Mouse (Mus musculus): ENCODE measurements around the gene Adrb1. TPM values are rescaled to one million over a fixed set of nuclear protein-coding genes. Genes with fewer than 3 reads are reported as not detected.
"Not testable (repeated sequence)": the region's sequence is repeated elsewhere in the genome, so short reads cannot be mapped to it uniquely, and the experiment has no call there.

Gene Adrb1
- polyA plus RNA-seq, 1 experiment, result not detected

DNA sequence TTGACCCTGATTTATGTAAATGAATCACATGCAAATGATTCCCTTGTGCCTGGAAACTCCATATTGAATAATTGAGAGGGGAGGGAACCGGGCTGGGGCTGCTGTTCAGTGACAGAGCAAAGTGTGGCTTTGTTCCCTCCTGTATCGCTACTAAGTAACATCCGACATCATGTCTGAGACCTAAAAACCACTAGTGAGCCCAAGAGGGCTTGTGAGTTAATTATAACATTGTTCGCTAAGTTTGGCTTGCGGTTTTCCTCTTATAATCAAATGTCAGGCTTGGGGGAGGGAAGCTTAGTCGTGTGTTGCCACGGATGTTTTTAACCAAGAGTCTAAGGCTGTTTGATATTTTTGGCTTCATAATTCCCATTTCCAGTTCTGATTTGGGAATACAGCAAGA lies 50.2 kb downstream of the Adrb1 start:
- Histone ChIP-seq H3K4me3 (ENCODE audit: insufficient read depth, low read depth, low read length) (no peak overlapping the region), H3K4me1 (ENCODE audit: control insufficient read depth, insufficient read depth, low read length) (0 out of 2 replicates have a peak, but pooled peaks cover 6% of the 10 kb centered on the region), H3K27ac (ENCODE audit: insufficient read depth, low read depth, low read length) (no peak overlapping the region)
- TF ChIP-seq CTCF (IDR thresholded peaks at IDR 0.05; ENCODE audit: insufficient read depth, low read depth, low read length), result no peak
- TF ChIP-seq POLR2A (IDR thresholded peaks at IDR 0.05; ENCODE audit: insufficient read depth, low read depth, low read length), result no peak
- WGBS, result 45% methylated on average over 7 of the region's 7 CpGs

DNA sequence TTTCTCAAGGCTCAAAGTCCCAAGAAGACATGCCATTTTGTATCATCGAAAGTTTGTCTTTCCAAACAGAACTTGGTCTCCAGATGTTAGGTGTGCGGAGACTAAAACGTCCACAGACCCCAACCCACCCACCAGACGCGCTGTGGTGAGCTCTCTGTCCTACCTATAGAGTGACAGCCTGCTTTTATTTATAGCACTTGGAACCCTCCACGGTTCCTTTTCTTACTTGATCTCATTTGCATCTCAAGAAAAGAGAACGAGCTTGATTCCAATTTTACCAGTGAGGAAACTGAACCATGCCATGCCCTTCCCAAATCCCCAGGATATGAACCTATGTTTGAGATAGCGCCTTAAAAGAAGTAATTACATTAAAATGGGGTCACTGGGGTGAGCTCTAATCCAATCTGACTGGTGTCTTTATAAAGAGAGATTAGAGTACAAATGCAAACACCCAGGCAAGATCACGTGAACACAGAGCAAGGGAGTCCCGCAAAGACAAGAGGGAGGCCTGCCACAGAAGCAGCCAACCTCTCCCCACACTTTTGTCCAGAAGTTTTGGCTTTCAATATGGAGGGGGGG lies 51.5 kb downstream of the Adrb1 start:
- 72% methylated on average over 10 of the region's 10 CpGs for WGBS
- Histone ChIP-seq H3K4me3 (ENCODE audit: insufficient read depth, low read depth, low read length) (no peak overlapping the region), H3K27ac (ENCODE audit: insufficient read depth, low read depth, low read length) (no peak overlapping the region), H3K4me1 (ENCODE audit: control insufficient read depth, insufficient read depth, low read length) (0 out of 2 replicates have a peak, but pooled peaks cover 6% of the 10 kb centered on the region)
- TF ChIP-seq POLR2A (IDR thresholded peaks at IDR 0.05; ENCODE audit: insufficient read depth, low read depth, low read length), result no peak
- TF ChIP-seq CTCF (IDR thresholded peaks at IDR 0.05; ENCODE audit: insufficient read depth, low read depth, low read length), result no peak

DNA sequence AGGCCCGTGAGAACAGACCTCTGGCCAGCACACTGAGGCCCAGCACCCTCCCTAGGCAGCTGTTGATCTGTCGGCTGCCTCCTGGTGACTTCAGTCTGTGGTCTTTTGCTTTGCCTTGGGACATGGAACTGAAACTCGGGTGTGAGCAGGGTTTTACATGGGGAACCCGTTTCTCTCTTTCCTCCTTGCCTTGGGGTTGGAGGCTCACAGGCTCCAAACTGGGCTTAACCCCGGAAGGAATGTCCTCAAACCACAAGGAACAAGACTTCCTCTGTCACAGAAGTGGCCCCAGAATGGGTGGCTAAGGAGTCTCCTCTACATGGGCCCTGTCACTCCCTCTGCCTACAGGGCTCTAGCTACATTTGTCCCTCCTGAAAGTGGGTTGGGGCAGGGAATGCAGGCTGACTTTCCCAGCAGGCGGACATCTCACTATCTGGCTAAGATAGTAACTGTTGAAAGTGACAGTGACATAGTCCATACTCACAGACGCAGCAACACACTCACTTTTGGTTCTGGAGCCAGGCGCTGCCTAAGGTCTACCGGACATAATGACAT lies 52.5 kb downstream of the Adrb1 start:
- H3K4me3 ChIP-seq (ENCODE audit: insufficient read depth, low read depth, low read length), result no peak overlapping the region
- H3K27ac ChIP-seq (ENCODE audit: insufficient read depth, low read depth, low read length), result no peak overlapping the region
- no peak for TF ChIP-seq POLR2A (IDR thresholded peaks at IDR 0.05; ENCODE audit: insufficient read depth, low read depth, low read length)
- whole genome bisulfite sequencing, result 82% methylated on average over 9 of the region's 9 CpGs
- H3K4me1 ChIP-seq (ENCODE audit: control insufficient read depth, insufficient read depth, low read length), result 0 out of 2 replicates have a peak, but pooled peaks cover 6% of the 10 kb centered on the region

DNA sequence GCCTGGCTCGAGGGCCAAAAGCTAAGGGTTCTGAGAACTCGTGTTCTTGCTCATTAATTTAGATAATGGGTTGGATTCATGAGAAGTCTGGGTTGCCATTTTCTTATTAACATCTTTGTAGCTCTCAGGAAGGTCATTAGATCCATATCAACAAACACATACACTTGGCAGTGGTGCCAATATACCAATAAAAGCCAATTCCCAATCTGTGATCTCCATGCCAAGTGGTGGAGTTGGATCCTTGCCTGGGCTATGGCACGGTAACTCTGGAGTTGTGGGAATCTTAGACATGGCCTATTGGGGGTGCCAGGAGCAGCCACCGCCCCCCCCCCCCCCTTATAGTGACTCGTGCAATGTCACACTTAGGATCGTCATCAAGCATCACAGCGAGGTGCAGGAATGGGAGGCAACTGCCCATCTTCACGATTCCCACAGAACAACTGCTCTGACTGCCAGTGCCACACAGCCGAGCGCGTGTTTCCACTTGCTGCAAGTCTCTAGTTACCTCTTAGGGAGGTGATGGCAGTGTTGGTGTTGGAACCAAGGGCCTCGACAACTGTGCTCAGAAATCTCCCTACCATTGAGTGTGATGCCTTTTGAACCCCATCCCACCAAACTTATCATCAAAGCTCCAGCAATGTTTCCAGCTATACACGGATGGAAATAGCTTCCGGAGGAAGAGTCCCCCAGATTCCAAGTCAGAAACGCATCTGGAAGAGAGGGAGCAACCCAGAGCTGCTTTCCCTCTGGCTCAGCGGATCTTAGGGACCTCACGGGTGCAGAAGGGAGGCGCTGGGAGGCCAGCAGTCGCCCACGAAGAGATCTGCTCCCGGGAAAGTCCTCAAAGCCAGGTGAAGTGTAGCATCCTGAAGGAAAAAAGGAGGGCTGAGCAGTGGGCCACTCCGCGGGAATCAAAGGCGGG lies 53.2 kb downstream of the Adrb1 start:
- TF ChIP-seq CTCF (IDR thresholded peaks at IDR 0.05; ENCODE audit: insufficient read depth, low read depth, low read length) (no peak), POLR2A (IDR thresholded peaks at IDR 0.05; ENCODE audit: insufficient read depth, low read depth, low read length) (no peak)

DNA sequence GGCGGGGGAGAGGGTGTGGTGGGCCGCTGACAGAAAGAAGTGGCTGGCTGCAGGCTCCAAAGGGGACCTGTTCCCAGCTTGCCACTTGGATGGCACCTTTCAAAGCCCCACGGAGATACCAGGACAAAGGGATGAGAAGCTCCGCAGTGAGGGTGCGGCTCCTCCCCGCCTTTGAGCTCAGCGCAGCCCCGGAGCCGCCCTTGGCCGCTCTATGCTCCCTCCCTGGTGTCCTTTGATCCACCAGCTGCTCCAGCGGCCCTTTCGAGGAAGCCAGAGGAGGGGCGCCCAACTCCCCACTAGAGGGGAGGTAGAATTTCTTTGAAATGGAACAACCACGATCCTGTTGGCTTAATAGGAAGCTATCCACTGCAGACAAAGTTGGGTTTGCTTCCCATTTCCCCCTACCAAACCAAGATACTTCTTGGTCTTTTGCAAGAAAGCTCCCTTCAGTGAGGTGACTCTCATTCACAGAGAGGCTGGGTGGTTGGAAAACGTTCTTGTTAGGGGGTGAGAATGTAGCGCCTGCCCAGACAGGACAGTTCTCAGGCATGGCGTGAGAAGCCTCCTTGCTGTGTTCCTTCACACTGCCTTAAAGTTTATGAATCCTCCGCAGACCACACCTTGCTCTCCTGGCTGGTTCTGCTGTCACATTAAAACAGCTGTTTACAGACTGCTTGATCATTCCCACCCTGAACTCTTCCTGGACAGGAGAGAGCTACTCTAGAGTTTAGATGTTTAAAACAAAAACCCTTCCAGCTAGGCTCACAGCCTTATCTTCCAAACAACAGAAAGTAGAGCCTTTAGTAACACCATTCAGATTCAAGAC lies 54.1 kb downstream of the Adrb1 start:
- 34% methylated on average over 18 of the region's 18 CpGs for WGBS
- H3K4me1 ChIP-seq (ENCODE audit: control insufficient read depth, insufficient read depth, low read length), result 0 out of 2 replicates have a peak, but pooled peaks cover 6% of the 10 kb centered on the region
- no peak overlapping the region for H3K27ac ChIP-seq (ENCODE audit: insufficient read depth, low read depth, low read length)
- TF ChIP-seq POLR2A (IDR thresholded peaks at IDR 0.05; ENCODE audit: insufficient read depth, low read depth, low read length) (no peak), CTCF (IDR thresholded peaks at IDR 0.05; ENCODE audit: insufficient read depth, low read depth, low read length) (no peak)
- no peak overlapping the region for H3K4me3 ChIP-seq (ENCODE audit: insufficient read depth, low read depth, low read length)

More for the DNA sequence above, 53.2 kb downstream of the Adrb1 start:
- Histone ChIP-seq H3K4me3 (ENCODE audit: insufficient read depth, low read depth, low read length) (no peak overlapping the region), H3K4me1 (ENCODE audit: control insufficient read depth, insufficient read depth, low read length) (0 out of 2 replicates have a peak, but pooled peaks cover 6% of the 10 kb centered on the region), H3K27ac (ENCODE audit: insufficient read depth, low read depth, low read length) (no peak overlapping the region)
- WGBS, result 46% methylated on average over 24 of the region's 24 CpGs

DNA sequence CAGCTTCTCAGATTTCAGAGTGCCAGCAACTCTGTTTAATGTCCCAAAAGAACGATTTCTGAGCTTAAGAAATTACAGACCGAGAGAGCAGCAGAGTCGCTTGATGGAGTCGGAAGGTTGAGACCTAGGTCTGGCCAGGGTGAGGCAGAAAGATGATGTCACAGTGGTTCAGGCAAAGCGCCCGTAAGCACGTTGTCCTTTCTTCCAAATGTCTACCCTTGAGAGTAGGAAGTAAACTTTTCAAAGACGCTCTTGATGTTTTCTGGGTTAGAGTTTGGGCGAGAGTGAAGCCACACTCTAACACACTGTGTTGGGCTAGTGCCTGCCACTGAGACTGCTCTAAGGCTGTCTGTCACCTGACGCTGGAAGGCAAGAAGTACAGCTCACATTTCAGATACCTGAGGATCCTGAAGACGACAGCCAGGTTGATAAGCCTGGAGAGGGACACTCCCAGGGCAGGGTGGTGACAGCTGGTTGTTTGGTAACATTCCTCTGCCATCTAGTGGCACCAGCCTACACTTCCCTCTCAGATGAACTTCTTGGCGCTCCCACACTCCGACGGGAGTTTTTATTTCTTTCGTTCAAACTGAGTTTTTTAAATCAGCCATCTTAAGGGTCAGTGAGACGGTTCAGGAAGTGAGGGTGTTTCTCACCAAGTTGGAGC lies 54.9 kb downstream of the Adrb1 start:
- TF ChIP-seq POLR2A (IDR thresholded peaks at IDR 0.05; ENCODE audit: insufficient read depth, low read depth, low read length) (no peak), CTCF (IDR thresholded peaks at IDR 0.05; ENCODE audit: insufficient read depth, low read depth, low read length) (peak; percentile 32; the same call in 1 of the 2 replicates)
- H3K27ac ChIP-seq (ENCODE audit: insufficient read depth, low read depth, low read length), result no peak overlapping the region
- H3K4me3 ChIP-seq (ENCODE audit: insufficient read depth, low read depth, low read length), result no peak overlapping the region
- 43% methylated on average over 16 of the region's 16 CpGs for WGBS
- H3K4me1 ChIP-seq (ENCODE audit: control insufficient read depth, insufficient read depth, low read length), result 0 out of 2 replicates have a peak, but pooled peaks cover 6% of the 10 kb centered on the region

DNA sequence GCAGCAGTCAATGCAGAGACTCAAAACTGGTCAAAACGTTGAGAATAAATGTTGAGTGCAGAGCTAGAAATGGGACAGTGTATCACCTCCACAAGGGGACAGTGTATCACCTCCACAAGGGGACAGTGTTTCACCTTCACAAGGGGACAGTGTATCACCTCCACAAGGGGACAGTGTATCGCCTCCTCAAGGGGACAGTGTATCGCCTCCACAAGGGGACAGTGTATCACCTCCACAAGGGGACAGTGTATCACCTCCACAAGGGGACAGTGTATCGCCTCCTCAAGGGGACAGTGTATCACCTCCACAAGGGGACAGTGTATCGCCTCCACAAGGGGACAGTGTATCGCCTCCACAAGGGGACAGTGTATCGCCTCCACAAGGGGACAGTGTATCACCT lies 56.5 kb downstream of the Adrb1 start:
- not testable (repeated sequence) for H3K4me1 ChIP-seq (ENCODE audit: control insufficient read depth, insufficient read depth, low read length); H3K27ac ChIP-seq (ENCODE audit: insufficient read depth, low read depth, low read length); H3K4me3 ChIP-seq (ENCODE audit: insufficient read depth, low read depth, low read length)
- 95% methylated on average over 7 of the region's 7 CpGs for WGBS

Other genes starting within 250 kb of the Adrb1 start
- gene Dclre1a, start 174.0 kb upstream of the Adrb1 start, polyA plus RNA-seq (2012; ENCODE audit: insufficient read depth, insufficient read length, low replicate concordance, missing spikeins), result not detected in 2 replicates
- gene Nhlrc2, start 173.9 kb upstream of the Adrb1 start, polyA plus RNA-seq (2012; ENCODE audit: insufficient read depth, insufficient read length, low replicate concordance, missing spikeins), result not detected in 2 replicates
- gene Ccdc186, start 100.0 kb downstream of the Adrb1 start, polyA plus RNA-seq (2012; ENCODE audit: insufficient read depth, insufficient read length, low replicate concordance, missing spikeins), result not detected in 2 replicates
- gene Tdrd1, start 104.0 kb downstream of the Adrb1 start, polyA plus RNA-seq (2012; ENCODE audit: insufficient read depth, insufficient read length, low replicate concordance, missing spikeins), result not detected in 2 replicates
- not detected in 2 replicates for gene Vwa2, start 152.1 kb downstream of the Adrb1 start, polyA plus RNA-seq (2012; ENCODE audit: insufficient read depth, insufficient read length, low replicate concordance, missing spikeins)

Measured in olfactory bulb, adult 2 months (tissue).